Mouse (Mus musculus): ENCODE measurements around the gene Ptpre. TPM values are rescaled to one million over a fixed set of nuclear protein-coding genes. Genes with fewer than 3 reads are reported as not detected.
"Not testable (repeated sequence)": the region's sequence is repeated elsewhere in the genome, so short reads cannot be mapped to it uniquely, and the experiment has no call there.

Ptpre gene
- polyA plus RNA-seq, 1 experiment from 2014 or later, result 3.4 TPM

DNA sequence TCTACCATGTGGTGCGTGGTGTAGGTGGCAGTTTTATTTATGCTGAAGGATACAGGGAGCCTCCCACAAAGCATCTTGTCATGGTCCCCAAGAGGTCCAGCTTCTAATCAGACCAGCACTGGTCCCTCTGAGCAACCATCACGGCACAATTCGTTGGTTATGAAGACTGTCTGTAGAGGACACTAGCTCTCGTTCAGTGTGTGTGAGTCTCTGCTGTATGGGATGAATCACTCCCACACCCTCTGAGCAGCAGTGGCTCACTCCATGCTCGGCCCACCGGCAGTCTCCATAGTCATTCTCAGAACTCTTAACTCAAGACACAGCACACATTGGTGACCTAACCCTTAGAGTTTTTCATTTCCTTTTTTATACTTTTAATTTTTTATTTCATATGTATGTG is 117.0 kb downstream of the Ptpre start:
- H3K9ac ChIP-seq, result no peak overlapping the region
- H3K27me3 ChIP-seq (replicated peaks), result no peaks in the 10 kb centered on the region
- no peak overlapping the region for H3K4me3 ChIP-seq (replicated peaks)
- no peak overlapping the region for H3K4me2 ChIP-seq
- no peaks in the 10 kb centered on the region for H3K9me3 ChIP-seq
- no peak overlapping the region for H3K27ac ChIP-seq
- ATAC-seq (ENCODE audit: insufficient read depth, low FRiP score, low read depth), result no peak
- WGBS, result 80% methylated on average over 6 of the region's 6 CpGs
- no peaks in the 10 kb centered on the region for H3K36me3 ChIP-seq
- peaks cover 10% of the 10 kb centered on the region; the same call in 1 of the 2 replicates for H3K4me1 ChIP-seq

GRCm38 (mm10) chr7:135655113-135655512 is 117.8 kb downstream of the Ptpre start:
- WGBS, result 85% methylated on average over 4 of the region's 4 CpGs
- H3K9ac ChIP-seq, result no peak overlapping the region
- H3K36me3 ChIP-seq, result no peaks in the 10 kb centered on the region
- H3K27ac ChIP-seq, result no peak overlapping the region
- H3K4me2 ChIP-seq, result no peak overlapping the region
- no peaks in the 10 kb centered on the region for H3K27me3 ChIP-seq (replicated peaks)
- H3K4me3 ChIP-seq (replicated peaks), result no peak overlapping the region
- ATAC-seq (ENCODE audit: insufficient read depth, low FRiP score, low read depth), result no peak
- H3K4me1 ChIP-seq, result peaks cover 9% of the 10 kb centered on the region; the same call in 1 of the 2 replicates
- H3K9me3 ChIP-seq, result no peaks in the 10 kb centered on the region

- Histone ChIP-seq H3K27me3 (replicated peaks) (no peaks in the 10 kb centered on the region), H3K9me3 (no peaks in the 10 kb centered on the region), H3K36me3 (no peaks in the 10 kb centered on the region), H3K9ac (no peak overlapping the region), H3K4me2 (no peak overlapping the region), H3K4me1 (0 out of 2 replicates have a peak, but pooled peaks cover 5% of the 10 kb centered on the region), H3K4me3 (replicated peaks) (no peak overlapping the region), H3K27ac (no peak overlapping the region)
- ATAC-seq (ENCODE audit: insufficient read depth, low FRiP score, low read depth), result no peak
- WGBS, result 82% methylated on average over 7 of the region's 7 CpGs
Measured at GRCm38 (mm10) chr7:135658150-135658549, 120.9 kb downstream of the Ptpre start.

GRCm38 (mm10) chr7:135659314-135659935 is 122.1 kb downstream of the Ptpre start:
- H3K4me1 ChIP-seq, result 0 out of 2 replicates have a peak, but pooled peaks cover 5% of the 10 kb centered on the region
- H3K27me3 ChIP-seq (replicated peaks), result no peaks in the 10 kb centered on the region
- H3K4me3 ChIP-seq (replicated peaks), result no peak overlapping the region
- H3K9ac ChIP-seq, result no peak overlapping the region
- WGBS, result 83% methylated on average over 5 of the region's 5 CpGs
- no peak overlapping the region for H3K27ac ChIP-seq
- no peak for ATAC-seq (ENCODE audit: insufficient read depth, low FRiP score, low read depth)
- no peak overlapping the region for H3K4me2 ChIP-seq
- no peaks in the 10 kb centered on the region for H3K36me3 ChIP-seq
- no peaks in the 10 kb centered on the region for H3K9me3 ChIP-seq

GRCm38 (mm10) chr7:135660314-135660713 is 123.0 kb downstream of the Ptpre start:
- Histone ChIP-seq H3K27me3 (replicated peaks) (no peaks in the 10 kb centered on the region), H3K4me1 (0 out of 2 replicates have a peak, but pooled peaks cover 5% of the 10 kb centered on the region), H3K27ac (no peak overlapping the region), H3K4me2 (no peak overlapping the region), H3K9ac (no peak overlapping the region), H3K4me3 (replicated peaks) (no peak overlapping the region), H3K9me3 (no peaks in the 10 kb centered on the region), H3K36me3 (no peaks in the 10 kb centered on the region)
- no peak for ATAC-seq (ENCODE audit: insufficient read depth, low FRiP score, low read depth)

GRCm38 (mm10) chr7:135664211-135664610 is 126.9 kb downstream of the Ptpre start:
- Histone ChIP-seq H3K36me3 (no peaks in the 10 kb centered on the region), H3K27ac (no peak overlapping the region), H3K9me3 (no peaks in the 10 kb centered on the region), H3K4me1 (no peaks in the 10 kb centered on the region), H3K9ac (no peak overlapping the region), H3K4me3 (replicated peaks) (no peak overlapping the region), H3K4me2 (no peak overlapping the region), H3K27me3 (replicated peaks) (no peaks in the 10 kb centered on the region)
- 78% methylated on average over 7 of the region's 7 CpGs for WGBS
- no peak for ATAC-seq (ENCODE audit: insufficient read depth, low FRiP score, low read depth)

DNA sequence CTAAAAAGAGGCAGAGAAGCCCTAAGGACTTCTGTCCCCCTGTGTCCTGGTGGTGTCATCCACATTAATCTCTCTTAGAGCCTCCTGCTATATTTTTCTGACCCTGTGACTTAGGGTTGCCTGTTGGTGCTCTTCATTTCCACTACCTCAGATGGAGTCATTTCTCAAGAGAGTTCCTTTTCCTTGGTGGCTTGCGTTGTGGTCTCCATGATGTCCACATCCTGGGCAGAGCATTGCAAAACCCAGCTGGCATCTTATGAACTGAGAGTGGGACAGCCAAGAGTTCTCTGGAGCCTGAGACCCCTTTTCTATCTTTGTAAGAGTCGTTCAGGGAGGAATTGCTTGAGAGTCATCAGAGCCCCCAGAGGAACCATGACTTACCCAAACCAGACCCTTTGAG is 129.0 kb downstream of the Ptpre start:
- Histone ChIP-seq H3K27me3 (replicated peaks) (no peaks in the 10 kb centered on the region), H3K4me3 (replicated peaks) (no peak overlapping the region), H3K4me2 (no peak overlapping the region), H3K4me1 (no peaks in the 10 kb centered on the region), H3K9ac (no peak overlapping the region), H3K36me3 (no peaks in the 10 kb centered on the region; the same call in 1 of the 2 replicates), H3K27ac (no peak overlapping the region), H3K9me3 (no peaks in the 10 kb centered on the region)
- 77% methylated on average over 2 of the region's 2 CpGs for WGBS
- ATAC-seq (ENCODE audit: insufficient read depth, low FRiP score, low read depth), result no peak

- no peak; the same call in 1 of the 2 replicates for ATAC-seq (ENCODE audit: insufficient read depth, low FRiP score, low read depth)
- no peaks in the 10 kb centered on the region for H3K27me3 ChIP-seq (replicated peaks)
- H3K4me2 ChIP-seq, result no peak overlapping the region
- H3K4me1 ChIP-seq, result no peaks in the 10 kb centered on the region
- H3K36me3 ChIP-seq, result no peaks in the 10 kb centered on the region; the same call in 1 of the 2 replicates
- H3K9me3 ChIP-seq, result no peaks in the 10 kb centered on the region
- no peak overlapping the region for H3K4me3 ChIP-seq (replicated peaks)
- H3K27ac ChIP-seq, result no peak overlapping the region
- 36% methylated on average over 16 of the region's 16 CpGs for WGBS
- H3K9ac ChIP-seq, result no peak overlapping the region
Measured at GRCm38 (mm10) chr7:135668852-135669739, 131.8 kb downstream of the Ptpre start.

DNA sequence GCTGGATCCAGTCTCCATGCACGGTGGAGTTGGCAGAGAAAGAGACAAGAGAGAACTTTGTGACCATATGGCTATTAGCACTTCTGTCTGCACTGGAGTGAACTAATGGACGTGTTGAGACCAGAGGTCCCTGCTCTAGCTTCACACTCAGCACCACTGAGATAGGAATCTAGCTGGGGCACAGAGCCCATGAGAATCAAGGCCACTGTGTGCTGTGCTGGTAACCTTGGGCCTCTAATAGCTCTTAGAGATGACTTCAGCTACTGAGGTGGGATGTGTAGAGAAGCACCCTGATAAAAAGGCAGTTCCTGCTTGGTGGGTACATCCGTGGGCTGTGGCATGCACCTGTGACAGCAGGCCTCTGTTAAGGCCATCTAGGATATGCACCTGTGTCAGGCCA is 136.3 kb downstream of the Ptpre start:
- WGBS, result 64% methylated on average over 3 of the region's 3 CpGs
- no peak overlapping the region for H3K27ac ChIP-seq

GRCm38 (mm10) chr7:135676722-135677121 is 139.4 kb downstream of the Ptpre start:
- no peak overlapping the region for H3K9ac ChIP-seq
- H3K36me3 ChIP-seq, result no peaks in the 10 kb centered on the region
- no peaks in the 10 kb centered on the region for H3K4me1 ChIP-seq
- no peaks in the 10 kb centered on the region for H3K27me3 ChIP-seq (replicated peaks)
- ATAC-seq (ENCODE audit: insufficient read depth, low FRiP score, low read depth), result no peak
- no peak overlapping the region for H3K27ac ChIP-seq
- no peak overlapping the region for H3K4me3 ChIP-seq (replicated peaks)
- no peaks in the 10 kb centered on the region for H3K9me3 ChIP-seq
- 81% methylated on average over 8 of the region's 8 CpGs for WGBS
- H3K4me2 ChIP-seq, result no peak overlapping the region

More for the DNA sequence above, 136.3 kb downstream of the Ptpre start:
- Histone ChIP-seq H3K4me2 (no peak overlapping the region), H3K27me3 (replicated peaks) (no peaks in the 10 kb centered on the region), H3K9me3 (no peaks in the 10 kb centered on the region), H3K4me3 (replicated peaks) (no peak overlapping the region), H3K9ac (no peak overlapping the region), H3K36me3 (no peaks in the 10 kb centered on the region; the same call in 1 of the 2 replicates), H3K4me1 (no peaks in the 10 kb centered on the region)
- ATAC-seq (ENCODE audit: insufficient read depth, low FRiP score, low read depth), result no peak

DNA sequence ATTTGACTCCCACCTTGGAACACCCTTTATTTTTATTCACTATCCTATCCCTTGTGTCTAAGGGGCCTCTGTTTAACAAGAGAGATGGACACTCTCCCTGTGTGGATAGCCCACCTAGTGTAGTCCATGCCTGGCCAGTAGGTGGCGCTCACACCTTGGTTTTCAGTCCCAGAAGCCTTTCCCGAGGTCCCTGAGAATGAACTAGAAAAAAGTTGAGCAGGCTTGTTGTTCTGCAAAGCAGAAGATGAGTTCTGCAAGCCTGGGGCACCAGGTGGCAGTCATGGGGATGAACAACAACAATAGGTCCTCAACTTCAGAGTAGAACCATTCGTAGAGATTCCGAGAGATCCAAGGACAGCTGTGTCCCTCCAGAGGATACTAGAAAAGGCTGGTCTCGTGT is 143.1 kb downstream of the Ptpre start:
- Histone ChIP-seq H3K27me3 (replicated peaks) (no peaks in the 10 kb centered on the region), H3K4me3 (replicated peaks) (no peak overlapping the region), H3K9ac (no peak overlapping the region), H3K4me1 (no peaks in the 10 kb centered on the region), H3K27ac (no peak overlapping the region), H3K4me2 (no peak overlapping the region), H3K9me3 (no peaks in the 10 kb centered on the region), H3K36me3 (0 out of 2 replicates have a peak, but pooled peaks cover 3% of the 10 kb centered on the region)
- 72% methylated on average over 5 of the region's 5 CpGs for WGBS
- no peak for ATAC-seq (ENCODE audit: insufficient read depth, low FRiP score, low read depth)

DNA sequence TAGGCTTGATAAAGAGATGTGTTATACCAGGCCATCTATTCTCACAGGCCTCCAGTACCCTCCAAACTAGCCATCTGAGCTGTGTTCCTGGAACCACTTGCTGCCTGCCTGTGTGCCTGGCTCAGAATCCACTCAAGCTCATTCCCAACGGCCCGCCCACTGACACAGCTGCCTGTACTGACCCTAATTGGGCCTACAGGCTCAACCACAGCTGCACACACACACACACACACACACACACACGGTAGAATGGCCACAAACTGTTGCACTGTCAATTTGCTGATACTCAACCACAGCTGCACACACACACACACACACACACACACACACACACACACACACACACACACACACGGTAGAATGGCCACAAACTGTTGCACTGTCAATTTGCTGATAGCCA is 146.8 kb downstream of the Ptpre start:
- H3K4me3 ChIP-seq (replicated peaks); H3K27me3 ChIP-seq (replicated peaks); H3K9me3 ChIP-seq; H3K4me2 ChIP-seq; H3K27ac ChIP-seq; H3K4me1 ChIP-seq; H3K9ac ChIP-seq; ATAC-seq (ENCODE audit: insufficient read depth, low FRiP score, low read depth): not testable (repeated sequence)
- peaks cover 22% of the 10 kb centered on the region for H3K36me3 ChIP-seq
- WGBS, result 62% methylated on average over 4 of the region's 4 CpGs

Measured in stomach, embryonic 15.5 days (tissue).